Mouse (Mus musculus) cerebellum, postnatal 14 days (tissue): ENCODE measurements around the gene Nmi.

Experiments used
- DNase-seq, 2 experiments: peaks; one replicate each; pipeline ENCODE4 v3.0.0; 2021; ENCODE audit warnings: mixed read lengths in 2 of 2

Nmi gene

GRCm38 (mm10) chr2:51938750-51939149 is 34.5 kb downstream of the Nmi start:
- DNase-seq: no peak

GRCm38 (mm10) chr2:51937004-51937403 is 36.3 kb downstream of the Nmi start:
- DNase-seq: no peak

DNA sequence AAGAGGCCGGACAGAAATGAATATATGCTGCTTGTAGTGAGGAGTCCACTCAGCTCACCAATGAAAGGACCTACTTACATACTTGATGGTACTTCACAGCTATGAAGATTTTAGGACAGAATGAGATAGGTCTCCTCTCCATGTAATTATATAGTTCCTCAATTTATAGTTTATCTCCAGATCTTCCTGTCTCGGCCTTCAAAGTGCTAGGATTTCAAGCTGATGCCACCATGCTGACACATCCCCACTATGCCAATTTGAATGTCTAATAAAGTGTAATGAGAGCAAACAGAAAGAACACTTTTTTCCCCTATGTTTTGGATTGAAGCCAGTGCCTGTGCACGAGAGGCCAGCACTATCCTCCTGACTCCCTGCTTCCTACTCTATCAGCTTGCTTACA is 36.7 kb downstream of the Nmi start:
- DNase-seq: no peak

GRCm38 (mm10) chr2:51935921-51936320 is 37.4 kb downstream of the Nmi start:
- DNase-seq: no peak

- DNase-seq: peak; percentile 80 to 87
These were observed 38.5 kb downstream of the Nmi start, which contains the start of gene Rbm43 for GRCm38 (mm10) chr2:51934574-51935334. Rbm43 (minus strand) TSS chr2:51935163.

GRCm38 (mm10) chr2:51933341-51934134 is 39.8 kb downstream of the Nmi start:
- DNase-seq: peak in 1 of 2 experiments; percentile 11

DNA sequence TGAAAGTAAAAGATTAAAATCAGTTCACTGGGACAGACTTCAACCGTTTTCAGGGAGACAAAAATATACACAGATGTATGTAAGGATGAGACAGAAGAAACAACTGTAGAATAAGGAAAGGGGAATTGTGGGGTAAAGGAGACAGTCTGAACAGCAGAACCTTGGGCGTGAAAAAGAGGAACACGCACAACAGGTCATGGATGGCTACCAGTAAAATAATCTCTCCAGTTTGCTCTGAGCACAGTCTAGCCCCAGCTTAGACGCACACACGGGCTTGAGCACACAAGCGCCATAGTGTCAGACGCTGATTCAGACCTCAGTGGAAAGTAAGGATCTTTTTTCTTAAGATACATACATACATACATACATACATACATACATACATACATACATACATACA is 42.1 kb downstream of the Nmi start:
- no peak for DNase-seq

- peak; percentile 90 to 91 for DNase-seq
These were observed 58.2 kb downstream of the Nmi start for GRCm38 (mm10) chr2:51914944-51915680.

GRCm38 (mm10) chr2:51914532-51914931 is 58.8 kb downstream of the Nmi start:
- DNase-seq: peak; percentile 17 to 23

- no peak for DNase-seq
These were observed 60.6 kb downstream of the Nmi start for GRCm38 (mm10) chr2:51912740-51913139.

GRCm38 (mm10) chr2:51911864-51912263 is 61.4 kb downstream of the Nmi start:
- DNase-seq: no peak

GRCm38 (mm10) chr2:51907538-51908110 is 65.7 kb downstream of the Nmi start:
- DNase-seq: no peak

DNA sequence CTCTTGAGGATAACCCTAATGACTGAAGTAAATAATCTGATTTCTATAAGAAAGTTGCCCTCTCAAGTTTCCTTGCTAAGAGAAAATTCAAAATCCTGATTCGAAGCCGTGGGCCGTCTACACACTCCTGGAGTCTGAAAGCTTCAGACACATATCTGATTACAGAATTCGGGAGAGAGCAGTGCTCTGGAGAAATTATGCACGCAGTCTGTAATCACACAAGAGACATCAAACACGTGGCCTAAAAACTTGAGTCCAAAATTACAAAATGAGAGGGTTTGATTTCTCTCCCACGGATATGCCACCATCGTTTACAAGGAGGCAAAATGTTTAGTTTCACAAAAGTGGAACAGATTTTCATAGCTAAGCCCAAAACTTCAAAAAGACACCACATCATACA is 67.7 kb downstream of the Nmi start:
- DNase-seq: no peak
